Mouse (Mus musculus): Measurements from ENCODE around the gene Cdc5l. TPM values are rescaled to one million over a fixed set of nuclear protein-coding genes. Genes with fewer than 3 reads are reported as not detected.

Gene Cdc5l
- total and polyA plus RNA-seq, 3 experiments = 45.2 to 69.6 (median 58.9) TPM

DNA sequence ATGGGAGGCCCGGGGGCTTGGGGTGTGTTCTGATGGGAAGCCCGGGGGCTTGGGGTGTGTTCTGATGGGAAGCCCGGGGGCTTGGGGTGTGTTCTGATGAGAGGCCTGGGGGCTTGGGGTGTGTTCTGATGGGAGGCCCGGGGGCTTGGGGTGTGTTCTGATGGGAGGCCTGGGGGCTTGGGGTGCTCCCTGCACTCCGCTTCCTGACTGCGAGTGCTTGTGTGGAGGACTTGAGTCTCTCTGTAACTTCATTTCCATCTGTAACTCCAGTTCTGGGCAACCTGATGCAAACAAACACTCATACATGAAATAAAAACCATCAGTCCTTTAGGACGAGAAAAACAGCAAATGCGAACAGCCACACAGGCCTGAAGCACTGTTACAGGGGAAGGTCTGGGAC, 25.5 kb upstream of the Cdc5l start:
- no peak overlapping the region for H3K4me2 ChIP-seq (ENCODE audit: insufficient read depth, low read depth, poor library complexity, severe bottlenecking)
- TF ChIP-seq MYC (IDR thresholded peaks at IDR 0.05; ENCODE audit: low read depth, low read length) (no peak), USF2 (conservative IDR thresholded peaks at IDR 0.05; ENCODE audit: low read depth, low read length) (no peak), IRF4 (IDR thresholded peaks at IDR 0.05; ENCODE audit: low read depth, low read length) (no peak), RCOR1 (conservative IDR thresholded peaks at IDR 0.05; ENCODE audit: low read depth, low read length) (no peak), ETS1 (conservative IDR thresholded peaks at IDR 0.05; ENCODE audit: low read depth, low read length) (no peak), MAX (IDR thresholded peaks at IDR 0.05; ENCODE audit: low read length) (no peak), NELFE (IDR thresholded peaks at IDR 0.05; ENCODE audit: low read depth, low read length) (no peak), MXI1 (IDR thresholded peaks at IDR 0.05; ENCODE audit: low read depth, low read length) (no peak), CHD2 (IDR thresholded peaks at IDR 0.05; ENCODE audit: low read length) (no peak), E2F4 (IDR thresholded peaks at IDR 0.05; ENCODE audit: insufficient replicate concordance, low read depth, low read length) (no peak), UBTF (IDR thresholded peaks at IDR 0.05; ENCODE audit: low read depth, low read length) (no peak), TCF12 (IDR thresholded peaks at IDR 0.05; ENCODE audit: low read depth, low read length) (no peak), USF1 (IDR thresholded peaks at IDR 0.05; ENCODE audit: low read depth, low read length) (no peak), CTCF (conservative IDR thresholded peaks at IDR 0.05 in 1 of 2, IDR thresholded peaks at IDR 0.05 in 1 of 2; ENCODE audit: low read depth in 2 of 2, low read length in 2 of 2) (no peak), EP300 (IDR thresholded peaks at IDR 0.05; ENCODE audit: low read length) (no peak), MAFK (IDR thresholded peaks at IDR 0.05; ENCODE audit: insufficient replicate concordance, low read length) (no peak), ELF1 (IDR thresholded peaks at IDR 0.05; ENCODE audit: low read depth, low read length) (no peak)
- H3K4me1 ChIP-seq (ENCODE audit: control insufficient read depth in 1 of 2, insufficient read depth in 2 of 2) = no peaks in the 10 kb centered on the region
- no peak overlapping the region for H3K4me3 ChIP-seq (replicated peaks in 1 of 3; ENCODE audit: low read depth in 2 of 3, low read length in 2 of 3, poor library complexity in 1 of 3)
- no peak for DNase-seq (ENCODE audit: extremely low read depth)
- H3K79me2 ChIP-seq (replicated peaks; ENCODE audit: control insufficient read depth, extremely low read depth, insufficient read depth, poor library complexity, severe bottlenecking) = no peaks in the 10 kb centered on the region
- no peak overlapping the region for H3K9ac ChIP-seq (ENCODE audit: insufficient read depth, low read depth)
- in situ Hi-C loops (cut with MboI; ENCODE audit: low pct_ligation_motif_present, low pct_unique_long_range_greater_than_20kb, low sequenced_read_pairs) (no loop called here), dilution Hi-C loops (cut with MboI; ENCODE audit: extremely low pct_ligation_motif_present, extremely low pct_unique_long_range_greater_than_20kb, low sequenced_read_pairs) (no loop called here)
- no peaks in the 10 kb centered on the region for H3K27me3 ChIP-seq (replicated peaks)
- H3K36me3 ChIP-seq (replicated peaks in 1 of 2; ENCODE audit: control insufficient read depth in 1 of 2, insufficient read depth in 1 of 2, low read length in 1 of 2) = peaks cover 0 to 7% of the 10 kb centered on the region in 2 experiments
- H3K9me3 ChIP-seq (replicated peaks; ENCODE audit: low read length) = no peaks in the 10 kb centered on the region
- no peak overlapping the region for H3K27ac ChIP-seq (ENCODE audit: insufficient read depth, low read depth)

DNA sequence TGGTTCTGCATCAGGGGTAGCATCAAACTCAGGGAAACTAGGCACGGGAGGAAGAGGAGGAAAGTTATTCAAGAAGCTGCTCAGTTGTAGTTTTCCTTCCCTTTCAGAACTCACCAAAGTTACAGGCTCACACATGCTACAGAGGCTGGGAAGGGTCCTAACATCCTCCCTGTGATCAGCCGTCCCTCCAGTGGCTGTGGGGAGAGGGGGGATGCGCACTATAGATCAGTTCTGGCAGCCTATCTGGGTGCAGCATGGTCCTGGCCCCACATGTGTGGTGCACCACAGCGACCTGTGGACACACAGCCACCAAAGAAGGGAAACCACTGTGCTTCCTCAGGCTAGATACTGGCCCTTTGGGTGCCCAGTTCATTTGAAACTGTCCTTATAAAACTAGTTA, 25.0 kb upstream of the Cdc5l start:
- Histone ChIP-seq H3K4me3 (replicated peaks in 1 of 3; ENCODE audit: low read depth in 2 of 3, low read length in 2 of 3, poor library complexity in 1 of 3) (no peak overlapping the region), H3K4me2 (ENCODE audit: insufficient read depth, low read depth, poor library complexity, severe bottlenecking) (no peak overlapping the region), H3K4me1 (ENCODE audit: control insufficient read depth in 1 of 2, insufficient read depth in 2 of 2) (no peaks in the 10 kb centered on the region), H3K9ac (ENCODE audit: insufficient read depth, low read depth) (no peak overlapping the region), H3K79me2 (replicated peaks; ENCODE audit: control insufficient read depth, extremely low read depth, insufficient read depth, poor library complexity, severe bottlenecking) (no peaks in the 10 kb centered on the region), H3K36me3 (replicated peaks in 1 of 2; ENCODE audit: control insufficient read depth in 1 of 2, insufficient read depth in 1 of 2, low read length in 1 of 2) (peaks cover 0 to 7% of the 10 kb centered on the region in 2 experiments), H3K27ac (ENCODE audit: insufficient read depth, low read depth) (no peak overlapping the region), H3K9me3 (replicated peaks; ENCODE audit: low read length) (no peaks in the 10 kb centered on the region), H3K27me3 (replicated peaks) (no peaks in the 10 kb centered on the region)
- dilution Hi-C loops (cut with MboI; ENCODE audit: extremely low pct_ligation_motif_present, extremely low pct_unique_long_range_greater_than_20kb, low sequenced_read_pairs) (no loop called here), in situ Hi-C loops (cut with MboI; ENCODE audit: low pct_ligation_motif_present, low pct_unique_long_range_greater_than_20kb, low sequenced_read_pairs) (no loop called here)
- TF ChIP-seq MEF2A (IDR thresholded peaks at IDR 0.05; ENCODE audit: borderline replicate concordance, low read depth, low read length) (no peak), RAD21 (IDR thresholded peaks at IDR 0.05; ENCODE audit: low read depth, low read length) (no peak), GABPA (IDR thresholded peaks at IDR 0.05; ENCODE audit: insufficient replicate concordance, low read depth, low read length) (no peak), SMC3 (IDR thresholded peaks at IDR 0.05; ENCODE audit: low read depth, low read length) (no peak), PAX5 (IDR thresholded peaks at IDR 0.05; ENCODE audit: low read length) (no peak), MXI1 (IDR thresholded peaks at IDR 0.05; ENCODE audit: low read depth, low read length) (no peak), CTCF (conservative IDR thresholded peaks at IDR 0.05 in 1 of 2, IDR thresholded peaks at IDR 0.05 in 1 of 2; ENCODE audit: low read depth in 2 of 2, low read length in 2 of 2) (no peak), ZC3H11A (IDR thresholded peaks at IDR 0.05; ENCODE audit: low read depth, low read length) (no peak), JUND (conservative IDR thresholded peaks at IDR 0.05; ENCODE audit: low read depth, low read length) (no peak), TBP (conservative IDR thresholded peaks at IDR 0.05; ENCODE audit: low read depth, low read length) (no peak), USF2 (conservative IDR thresholded peaks at IDR 0.05; ENCODE audit: low read depth, low read length) (no peak), UBTF (IDR thresholded peaks at IDR 0.05; ENCODE audit: low read depth, low read length) (no peak), SIN3A (IDR thresholded peaks at IDR 0.05; ENCODE audit: low read length) (no peak), HCFC1 (IDR thresholded peaks at IDR 0.05; ENCODE audit: low read depth, low read length) (no peak), ZNF384 (IDR thresholded peaks at IDR 0.05; ENCODE audit: low read depth, low read length) (no peak), RCOR1 (conservative IDR thresholded peaks at IDR 0.05; ENCODE audit: low read depth, low read length) (no peak), MYC (IDR thresholded peaks at IDR 0.05; ENCODE audit: low read depth, low read length) (no peak)
- DNase-seq (ENCODE audit: extremely low read depth) = no peak

Measured in CH12.LX (cell line).